Mouse (Mus musculus): ENCODE data around the gene Dhdds.

Gene Dhdds

DNA sequence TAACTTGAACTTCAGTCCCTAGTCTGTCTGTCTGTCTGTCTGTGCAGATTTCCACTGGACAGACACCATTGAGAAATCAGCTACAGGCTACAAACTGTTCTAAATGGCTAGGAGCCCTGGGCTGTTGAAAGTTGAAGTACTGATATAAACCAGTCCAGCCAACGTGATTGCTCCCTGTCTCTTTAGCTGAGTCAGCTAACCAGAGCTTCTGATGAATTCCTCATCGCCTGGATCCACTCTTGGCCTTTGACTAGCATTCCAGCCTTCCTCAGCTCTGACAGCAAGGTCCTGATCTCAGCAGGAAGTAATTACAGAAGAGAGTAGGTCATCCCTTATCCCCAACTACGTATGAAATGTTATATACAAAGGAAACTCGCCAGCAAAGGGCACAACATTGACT is 54.0 kb downstream of the Dhdds start:
- DNase-seq (ENCODE audit: low read depth): no peak

DNA sequence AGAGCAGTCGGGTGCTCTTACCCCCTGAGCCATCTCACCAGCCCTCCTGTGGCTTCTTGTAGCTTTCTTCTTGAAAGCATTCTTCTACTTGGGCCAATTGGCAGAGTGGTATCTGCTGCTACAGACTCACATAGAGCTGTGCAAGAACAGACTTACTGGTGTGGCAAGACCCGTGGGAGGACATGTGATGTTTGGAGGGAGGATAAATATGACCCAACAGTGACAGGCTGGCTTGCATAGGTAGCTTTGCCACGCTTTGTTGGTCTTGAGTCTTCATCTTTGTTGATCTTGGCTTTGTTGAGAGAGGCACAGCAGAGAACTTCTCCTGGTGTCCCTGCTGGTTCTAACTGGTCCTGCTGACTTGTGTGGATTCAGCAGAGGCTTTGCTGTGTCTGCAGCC is 56.9 kb downstream of the Dhdds start:
- no peak for DNase-seq (ENCODE audit: low read depth)

DNA sequence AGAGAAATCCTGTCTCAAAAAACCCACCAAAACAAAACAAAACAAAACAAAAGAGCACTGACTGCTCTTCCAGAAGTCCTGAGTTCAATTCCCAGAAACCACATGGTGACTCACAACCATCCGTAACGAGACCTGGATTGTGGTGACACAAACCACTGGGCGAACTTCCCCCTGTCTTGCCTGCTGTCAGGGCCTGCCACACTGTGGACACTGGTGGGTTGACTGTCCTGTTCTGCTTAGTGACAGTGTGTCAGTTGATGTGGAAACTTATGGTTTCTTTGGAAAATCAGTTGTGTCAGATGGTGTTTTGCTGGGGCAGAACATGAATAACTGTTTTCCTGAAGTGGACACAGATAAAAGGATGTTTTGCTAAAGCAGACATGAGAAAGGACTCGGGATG is 58.0 kb downstream of the Dhdds start:
- DNase-seq (ENCODE audit: low read depth): no peak

DNA sequence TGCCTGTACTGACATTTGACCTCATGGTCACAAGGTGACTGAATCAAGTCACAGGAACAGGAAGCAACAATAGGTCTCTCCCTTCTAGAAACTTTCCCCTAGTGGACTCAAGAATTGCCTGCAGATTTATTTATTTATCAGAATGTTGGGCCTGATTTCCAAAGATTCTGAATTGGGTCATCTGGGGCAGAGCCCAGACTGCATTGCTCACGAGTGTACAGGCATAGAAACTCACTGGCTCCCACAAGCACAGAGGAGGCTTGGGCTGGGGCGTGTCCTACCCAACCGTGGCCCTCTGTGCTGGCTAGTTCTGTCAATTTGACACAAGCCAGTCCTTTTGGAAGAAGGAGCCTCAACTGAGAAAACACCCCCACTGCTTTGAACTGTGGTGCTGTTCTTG is 59.1 kb downstream of the Dhdds start:
- no peak for DNase-seq (ENCODE audit: low read depth)

DNA sequence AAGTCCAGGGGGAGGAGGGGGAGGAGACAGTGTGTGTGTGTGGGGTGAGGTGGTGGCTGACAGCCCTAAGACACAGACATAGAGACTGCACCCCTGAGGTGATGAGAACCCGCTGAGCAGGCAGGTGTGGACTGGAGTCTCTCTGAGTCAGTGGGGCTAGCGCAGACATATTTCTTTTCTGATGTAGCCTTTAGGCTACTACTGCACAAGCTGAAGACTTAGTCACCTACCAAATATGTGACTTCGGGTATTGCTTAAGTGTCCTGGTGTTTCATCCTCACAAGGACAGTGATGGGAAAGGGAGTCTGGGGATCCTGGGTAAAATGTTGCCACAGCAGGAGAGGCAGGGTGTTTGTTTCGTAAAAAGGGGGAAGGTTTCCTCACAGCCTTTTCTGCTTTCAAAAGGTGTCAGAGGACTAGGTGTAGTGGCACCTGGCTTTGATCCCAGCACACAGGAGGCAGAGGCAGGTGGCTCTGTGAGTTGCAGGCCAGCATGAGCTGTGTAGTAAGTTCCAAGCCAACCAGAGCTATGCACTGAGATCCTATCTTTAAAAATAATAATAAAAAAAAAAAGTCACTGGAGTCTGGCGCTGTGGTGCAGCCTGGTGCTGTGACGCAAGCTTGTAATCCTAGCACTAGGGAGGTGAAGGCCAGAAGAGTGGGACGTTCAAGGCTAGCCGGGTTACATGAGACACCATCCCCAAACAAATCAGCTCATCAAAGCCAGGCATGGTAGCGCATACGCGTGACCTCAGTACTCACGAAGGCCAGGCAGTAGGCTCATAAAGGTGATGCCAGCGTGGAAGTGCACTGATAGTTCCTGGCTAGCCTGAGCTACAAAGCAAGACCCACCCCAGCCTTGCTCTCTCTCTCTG is 60.1 kb downstream of the Dhdds start:
- no peak for DNase-seq (ENCODE audit: low read depth)

DNA sequence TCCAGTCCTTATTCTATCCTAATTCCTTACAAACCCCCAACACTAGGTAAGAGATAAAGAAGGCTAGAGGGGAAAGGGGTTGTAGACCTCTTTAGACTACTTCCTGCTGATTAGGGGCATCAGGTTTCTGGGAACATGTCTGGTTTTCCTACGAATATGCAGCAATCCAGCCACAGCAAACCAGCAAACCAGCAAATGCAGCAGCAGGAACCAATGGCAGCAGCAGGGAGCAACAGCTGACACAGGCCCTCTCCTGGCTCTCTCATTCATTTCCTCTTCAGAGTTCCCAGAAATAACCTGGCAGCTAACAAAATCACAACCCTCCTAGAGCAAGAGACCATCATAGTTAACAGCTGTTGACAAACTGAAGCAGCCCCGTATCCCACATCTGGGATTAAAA is 62.6 kb downstream of the Dhdds start:
- no peak for DNase-seq (ENCODE audit: low read depth)

DNA sequence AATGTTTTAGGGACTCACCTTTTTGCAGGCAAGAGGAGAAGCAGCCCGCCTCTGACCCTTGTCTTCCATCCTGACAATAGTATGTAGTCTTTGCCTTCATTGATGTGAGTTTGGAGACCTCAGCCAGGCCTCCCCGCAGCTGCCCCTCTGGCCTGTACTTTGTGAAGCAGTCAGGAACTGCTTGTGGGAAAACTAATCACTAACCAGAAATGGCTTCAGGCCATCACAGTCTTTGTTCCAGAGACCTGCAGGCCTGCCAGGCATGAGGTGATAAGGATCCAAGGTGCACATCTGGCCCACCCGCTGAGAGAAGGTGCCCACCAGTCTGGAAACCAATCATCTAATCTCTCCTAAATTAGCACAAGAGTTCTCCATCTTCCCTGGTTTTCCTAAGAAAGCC is 68.9 kb downstream of the Dhdds start:
- no peak for DNase-seq (ENCODE audit: low read depth)

DNA sequence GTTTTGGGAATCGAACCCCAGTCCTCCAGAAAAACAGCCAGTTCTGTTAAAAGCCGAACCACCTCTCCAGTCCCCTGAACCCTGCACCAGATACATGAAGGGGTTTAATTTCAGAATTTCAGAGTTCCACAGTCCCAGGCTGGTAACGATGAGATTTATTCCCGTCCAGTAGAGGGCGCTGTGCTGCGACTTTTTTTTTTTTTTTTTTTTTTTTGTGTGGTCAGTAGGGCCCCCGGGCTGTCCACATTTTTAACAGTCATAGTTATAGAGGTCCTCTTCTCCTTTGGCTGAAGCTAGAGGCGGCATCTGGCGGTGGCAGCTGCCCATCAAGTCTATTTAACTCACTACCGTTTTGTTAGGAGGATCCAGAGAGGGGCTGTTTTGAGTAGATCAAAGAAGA is 69.4 kb downstream of the Dhdds start:
- no peak for DNase-seq (ENCODE audit: low read depth)

DNA sequence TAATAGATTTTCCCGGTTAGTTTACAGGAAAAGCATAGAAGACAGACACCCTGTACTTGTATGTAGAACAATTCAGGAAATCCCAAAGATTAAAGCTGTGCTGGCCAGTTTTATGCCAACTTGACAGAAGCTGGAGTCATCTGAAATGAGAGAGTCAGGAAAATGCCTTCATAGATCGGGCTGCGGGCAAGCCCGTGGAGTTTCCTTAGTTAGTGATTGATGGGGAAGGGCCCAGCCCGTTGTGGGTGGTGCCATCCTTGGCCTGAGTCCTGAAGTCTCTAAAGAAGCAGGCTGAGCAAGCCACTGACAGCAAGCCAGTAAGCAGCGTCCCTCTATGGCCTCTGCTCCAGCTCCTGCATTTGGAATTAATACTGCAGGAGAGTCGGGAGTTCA is 71.4 kb downstream of the Dhdds start:
- no peak for DNase-seq (ENCODE audit: low read depth)

DNA sequence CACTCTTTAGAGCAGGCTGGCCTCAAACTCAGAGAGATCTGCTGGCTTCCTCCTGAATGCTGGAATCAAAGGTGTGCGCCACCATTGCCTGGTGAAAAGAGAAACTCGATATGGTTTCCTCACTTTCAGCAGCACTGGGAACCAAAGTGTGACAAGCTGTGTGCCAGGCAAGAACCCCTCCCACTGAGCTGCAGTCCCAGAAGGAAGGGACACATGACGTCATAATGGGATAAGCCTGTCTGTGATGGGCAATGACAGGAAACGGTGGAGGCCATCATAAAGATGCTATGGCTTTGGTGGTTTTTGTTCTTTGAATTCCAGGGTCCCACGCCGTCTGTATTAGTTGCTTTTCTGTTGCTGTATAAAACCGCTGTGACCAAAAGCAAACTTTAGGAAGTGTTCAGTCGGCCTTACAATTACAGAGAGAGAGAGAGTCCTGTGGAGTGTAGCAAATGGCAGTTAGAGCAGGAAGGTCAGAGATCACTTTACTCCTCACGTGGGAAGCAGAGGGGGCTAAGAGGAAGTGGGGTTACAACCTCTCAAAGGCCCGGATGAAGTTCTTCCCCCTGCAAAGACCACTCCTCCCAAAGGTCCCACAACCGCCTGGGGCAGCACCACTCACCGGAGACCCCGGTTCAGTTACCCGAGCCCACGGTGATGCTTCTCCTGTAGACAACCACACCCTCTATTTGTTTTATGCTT is 72.0 kb downstream of the Dhdds start:
- DNase-seq (ENCODE audit: low read depth): no peak

DNA sequence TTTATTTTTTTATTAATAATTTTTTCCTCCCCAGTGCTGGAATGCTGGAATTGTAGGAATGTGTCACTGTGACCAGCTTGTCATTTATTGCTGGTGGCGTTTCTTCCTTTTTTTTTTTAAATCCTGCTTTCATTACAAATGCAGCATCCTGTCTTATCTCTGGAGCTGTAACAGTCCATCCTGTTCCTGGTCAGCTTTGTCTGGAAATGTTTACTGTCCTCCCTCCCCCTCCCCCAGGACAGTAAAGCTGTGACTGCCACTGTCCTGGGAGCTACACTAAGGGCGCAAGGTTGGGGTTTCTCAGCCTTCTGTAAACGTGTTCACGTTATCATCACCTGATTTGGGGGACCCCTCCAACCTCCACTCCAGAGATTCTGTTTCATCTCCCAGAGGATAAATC is 75.5 kb downstream of the Dhdds start:
- no peak for DNase-seq (ENCODE audit: low read depth)

DNA sequence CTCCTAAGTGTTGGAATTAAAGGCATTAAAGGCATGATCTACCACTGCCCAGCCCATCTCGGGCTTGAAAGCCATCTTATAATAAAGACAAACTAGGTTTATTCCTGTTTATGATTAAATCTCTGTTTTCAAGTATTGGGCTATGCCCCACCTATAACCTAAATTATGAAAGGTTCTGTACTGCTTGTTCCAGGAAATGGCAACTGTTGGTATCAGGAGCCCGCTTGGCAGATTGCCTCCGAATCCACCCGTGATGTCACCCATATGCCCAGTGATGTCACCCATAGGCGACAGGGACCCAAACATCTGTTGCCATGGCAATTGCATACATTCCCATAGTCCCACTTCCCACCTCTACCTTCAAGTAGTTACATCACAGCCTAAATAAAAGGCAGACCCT is 77.0 kb downstream of the Dhdds start:
- no peak for DNase-seq (ENCODE audit: low read depth)
